Mouse (Mus musculus): ENCODE results near the gene Vars. TPM values are rescaled to one million over a fixed set of nuclear protein-coding genes. Genes with fewer than 3 reads are reported as not detected.

The Vars gene
- 238 and 277 TPM in 2 replicates for total RNA-seq (2012; rRNA removed)
- 90.3 and 97.4 TPM in 2 replicates for total RNA-seq (2014; rRNA removed)
- 253 and 280 TPM in 2 replicates for polyA plus RNA-seq (2012; ENCODE audit: insufficient read length, low read depth)

DNA sequence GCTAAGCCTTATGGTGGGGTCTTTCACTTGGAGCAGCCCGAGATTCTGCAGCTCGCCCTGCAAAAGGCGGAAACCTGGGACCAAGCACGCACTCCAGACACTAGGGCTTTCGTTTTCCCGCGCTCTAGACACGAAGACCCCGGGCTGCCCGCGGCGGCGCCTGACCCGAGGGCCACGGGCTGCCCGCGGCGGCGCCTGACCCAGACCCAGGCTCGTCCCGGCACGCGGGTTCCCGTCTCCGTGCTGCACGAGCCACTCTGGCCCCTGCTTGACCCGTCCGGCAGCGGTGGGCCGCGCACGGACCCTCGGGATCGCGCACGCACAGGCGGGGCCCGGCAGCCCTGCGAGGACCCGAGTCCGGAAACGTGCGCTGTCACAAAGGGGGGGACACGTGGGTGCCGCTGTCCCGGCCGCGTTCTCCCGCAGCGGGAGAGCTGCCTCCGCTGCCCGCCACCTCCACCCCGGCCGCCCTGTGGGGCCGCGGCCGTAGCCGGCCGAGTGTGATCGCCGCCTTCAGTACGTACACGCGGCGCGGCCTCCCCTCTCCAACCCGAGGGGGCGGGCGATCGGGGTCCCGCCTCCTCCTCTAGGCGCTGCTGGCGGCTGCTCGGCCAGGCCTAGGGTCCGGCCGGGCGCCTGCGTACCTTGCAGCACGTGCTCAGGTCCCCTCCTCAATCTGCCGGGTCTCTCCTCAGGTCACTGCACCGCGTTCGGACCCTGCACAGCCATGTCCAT lies at the start of gene Vars:
Gene Vars, plus strand, starts transcription at position 271 of the 735 bp plus-strand sequence.
- Histone ChIP-seq H3K9me3 (replicated peaks; ENCODE audit: low read length) (peaks cover 36% of the 10 kb centered on the region), H3K27ac (ENCODE audit: insufficient read depth, low read depth) (peak within 1 kb of the TSS; percentile 100), H3K9ac (ENCODE audit: insufficient read depth, low read depth) (peak within 1 kb of the TSS; percentile 100), H3K4me1 (ENCODE audit: control insufficient read depth in 1 of 2, insufficient read depth in 2 of 2) (peaks cover 5 to 8% of the 10 kb centered on the region in 2 experiments; a peak in 2 of 4 replicates), H3K27me3 (replicated peaks) (no peaks in the 10 kb centered on the region), H3K79me2 (replicated peaks; ENCODE audit: control insufficient read depth, extremely low read depth, insufficient read depth, poor library complexity, severe bottlenecking) (peaks cover 35% of the 10 kb centered on the region), H3K4me3 (replicated peaks in 1 of 3; ENCODE audit: low read depth in 2 of 3, low read length in 2 of 3, poor library complexity in 1 of 3) (peak within 1 kb of the TSS; percentile 84 to 94 (median 86)), H3K36me3 (replicated peaks in 1 of 2; ENCODE audit: control insufficient read depth in 1 of 2, insufficient read depth in 1 of 2, low read length in 1 of 2) (peaks cover 49 to 59% of the 10 kb centered on the region in 2 experiments), H3K4me2 (ENCODE audit: insufficient read depth, low read depth, poor library complexity, severe bottlenecking) (peak within 1 kb of the TSS; percentile 30)
- TF ChIP-seq USF1 (IDR thresholded peaks at IDR 0.05; ENCODE audit: low read depth, low read length) (no peak; the same call in 1 of the 2 replicates), RCOR1 (conservative IDR thresholded peaks at IDR 0.05; ENCODE audit: low read depth, low read length) (no peak; the same call in 1 of the 2 replicates), MYC (IDR thresholded peaks at IDR 0.05; ENCODE audit: low read depth, low read length) (peak; percentile 83; the same call in 1 of the 2 replicates), MEF2A (IDR thresholded peaks at IDR 0.05; ENCODE audit: borderline replicate concordance, low read depth, low read length) (peak; percentile 43), NRF1 (IDR thresholded peaks at IDR 0.05; ENCODE audit: low read depth, low read length) (peak; percentile 77), KAT2A (IDR thresholded peaks at IDR 0.05; ENCODE audit: insufficient replicate concordance, low read length) (0 out of 2 replicates have a peak, but pooled peaks have one; percentile 57), GABPA (IDR thresholded peaks at IDR 0.05; ENCODE audit: insufficient replicate concordance, low read depth, low read length) (no peak), E2F4 (IDR thresholded peaks at IDR 0.05; ENCODE audit: insufficient replicate concordance, low read depth, low read length) (peak; percentile 90), USF2 (conservative IDR thresholded peaks at IDR 0.05; ENCODE audit: low read depth, low read length) (no peak; the same call in 1 of the 2 replicates), RAD21 (IDR thresholded peaks at IDR 0.05; ENCODE audit: low read depth, low read length) (no peak), SMC3 (IDR thresholded peaks at IDR 0.05; ENCODE audit: low read depth, low read length) (no peak), ELF1 (IDR thresholded peaks at IDR 0.05; ENCODE audit: low read depth, low read length) (peak; percentile 64; the same call in 1 of the 2 replicates), MAX (IDR thresholded peaks at IDR 0.05; ENCODE audit: low read length) (peak; percentile 92), TBP (conservative IDR thresholded peaks at IDR 0.05; ENCODE audit: low read depth, low read length) (peak; percentile 50; the same call in 1 of the 2 replicates), BHLHE40 (IDR thresholded peaks at IDR 0.05; ENCODE audit: low read depth, low read length) (peak; percentile 80), NELFE (IDR thresholded peaks at IDR 0.05; ENCODE audit: low read depth, low read length) (peak; percentile 82), HCFC1 (IDR thresholded peaks at IDR 0.05; ENCODE audit: low read depth, low read length) (peak; percentile 64), CHD2 (IDR thresholded peaks at IDR 0.05; ENCODE audit: low read length) (no peak; the same call in 1 of the 2 replicates), SIN3A (IDR thresholded peaks at IDR 0.05; ENCODE audit: low read length) (peak; percentile 69), ZC3H11A (IDR thresholded peaks at IDR 0.05; ENCODE audit: low read depth, low read length) (no peak), POLR2A (IDR thresholded peaks at IDR 0.05; ENCODE audit: low read depth, low read length) (peak; percentile 78), UBTF (IDR thresholded peaks at IDR 0.05; ENCODE audit: low read depth, low read length) (peak; percentile 87), MXI1 (IDR thresholded peaks at IDR 0.05; ENCODE audit: low read depth, low read length) (peak; percentile 96), IRF4 (IDR thresholded peaks at IDR 0.05; ENCODE audit: low read depth, low read length) (no peak; the same call in 1 of the 2 replicates), EP300 (IDR thresholded peaks at IDR 0.05; ENCODE audit: low read length) (no peak), JUND (conservative IDR thresholded peaks at IDR 0.05; ENCODE audit: low read depth, low read length) (no peak), TCF12 (IDR thresholded peaks at IDR 0.05; ENCODE audit: low read depth, low read length) (peak; percentile 54), JUN (IDR thresholded peaks at IDR 0.05; ENCODE audit: insufficient read depth, low read depth, low read length) (no peak), ZNF384 (IDR thresholded peaks at IDR 0.05; ENCODE audit: low read depth, low read length) (no peak), PAX5 (IDR thresholded peaks at IDR 0.05; ENCODE audit: low read length) (no peak), ETS1 (conservative IDR thresholded peaks at IDR 0.05; ENCODE audit: low read depth, low read length) (no peak), MAZ (IDR thresholded peaks at IDR 0.05; ENCODE audit: low read depth, low read length) (no peak), ZMIZ1 (IDR thresholded peaks at IDR 0.05; ENCODE audit: low read depth, low read length) (peak; percentile 78)
- in situ Hi-C loops (cut with MboI; ENCODE audit: low pct_ligation_motif_present, low pct_unique_long_range_greater_than_20kb, low sequenced_read_pairs) (no loop called here), dilution Hi-C loops (cut with MboI; ENCODE audit: extremely low pct_ligation_motif_present, extremely low pct_unique_long_range_greater_than_20kb, low sequenced_read_pairs) (no loop called here)
- peak; percentile 82 for DNase-seq (ENCODE audit: extremely low read depth)
